Mouse (Mus musculus) erythroblast, embryonic 14.5 days (primary cell): Measurements from ENCODE around the gene Tmem35b. TPM values are rescaled to one million over a fixed set of nuclear protein-coding genes. Genes with fewer than 3 reads are reported as not detected.

Experiments
- H3K27me3 ChIP-seq: 2 replicates; pipeline ENCODE4 v1.6.1; 2012; ENCODE audit warnings: inconsistent platforms; ENCODE audit not compliant: control insufficient read depth
- H3K36me3 ChIP-seq: 2 replicates; pipeline ENCODE4 v1.6.1; 2012; ENCODE audit warnings: mild to moderate bottlenecking, inconsistent platforms; ENCODE audit not compliant: control insufficient read depth
- H3K4me1 ChIP-seq: 2 replicates; pipeline ENCODE4 v1.6.1; 2012; ENCODE audit warnings: inconsistent platforms; ENCODE audit not compliant: control insufficient read depth
- H3K4me3 ChIP-seq: replicated peaks from 2 replicates; pipeline ENCODE3; 2012; ENCODE audit warnings: moderate library complexity, mild to moderate bottlenecking, inconsistent platforms
- H3K9me3 ChIP-seq: 2 replicates; pipeline ENCODE4 v1.6.1; 2012; ENCODE audit warnings: low read length, inconsistent platforms, mixed read lengths; ENCODE audit not compliant: control insufficient read depth
- GATA1 ChIP-seq: IDR thresholded peaks from 2 replicates; pipeline ENCODE4 v1.6.1; 2012; ENCODE audit warnings: low read length, inconsistent platforms, mixed read lengths
- TAL1 ChIP-seq: IDR thresholded peaks from 3 replicates; pipeline ENCODE4 v1.6.1; 2012; ENCODE audit warnings: low read length, inconsistent platforms, mixed read lengths
- polyA plus RNA-seq: library from polyadenylated mRNA; stranded (reverse); fragments of >175 nt; gene quantifications from 2 replicates; pipeline ENCODE4 v1.2.3, GENCODE M21; 2012

The Tmem35b gene
- polyA plus RNA-seq, 1 experiment, result 0.06 TPM

- no peak overlapping the region for H3K4me3 ChIP-seq
- H3K4me1 ChIP-seq, result no peaks in the 10 kb centered on the region
- peaks cover 6% of the 10 kb centered on the region; the same call in 1 of the 2 replicates for H3K9me3 ChIP-seq
- H3K36me3 ChIP-seq, result no peaks in the 10 kb centered on the region
- no peak for TF ChIP-seq TAL1
- peaks cover 56% of the 10 kb centered on the region for H3K27me3 ChIP-seq
Observed at GRCm38 (mm10) chr4:127171341-127171905, 47.9 kb downstream of the Tmem35b start.

- Histone ChIP-seq H3K9me3 (peaks cover 6% of the 10 kb centered on the region; the same call in 1 of the 2 replicates), H3K27me3 (peaks cover 51% of the 10 kb centered on the region), H3K4me3 (no peak overlapping the region), H3K4me1 (no peaks in the 10 kb centered on the region), H3K36me3 (no peaks in the 10 kb centered on the region)
- TF ChIP-seq GATA1 (no peak), TAL1 (no peak)
Observed at GRCm38 (mm10) chr4:127172119-127172518, 48.6 kb downstream of the Tmem35b start.

- H3K4me1 ChIP-seq, result no peaks in the 10 kb centered on the region
- peaks cover 6% of the 10 kb centered on the region; the same call in 1 of the 2 replicates for H3K9me3 ChIP-seq
- no peak for TF ChIP-seq GATA1
- no peak for TF ChIP-seq TAL1
- H3K27me3 ChIP-seq, result peaks cover 46% of the 10 kb centered on the region
- no peak overlapping the region for H3K4me3 ChIP-seq
- no peaks in the 10 kb centered on the region for H3K36me3 ChIP-seq
Observed at GRCm38 (mm10) chr4:127172614-127173013, 49.1 kb downstream of the Tmem35b start.

- no peaks in the 10 kb centered on the region for H3K36me3 ChIP-seq
- no peaks in the 10 kb centered on the region for H3K4me1 ChIP-seq
- peaks cover 6% of the 10 kb centered on the region; the same call in 1 of the 2 replicates for H3K9me3 ChIP-seq
- no peak overlapping the region for H3K4me3 ChIP-seq
- peaks cover 40% of the 10 kb centered on the region for H3K27me3 ChIP-seq
- TF ChIP-seq GATA1 (no peak), TAL1 (no peak)
Observed at GRCm38 (mm10) chr4:127173461-127173860, 50.0 kb downstream of the Tmem35b start.

- H3K36me3 ChIP-seq, result no peaks in the 10 kb centered on the region
- H3K27me3 ChIP-seq, result peaks cover 40% of the 10 kb centered on the region
- H3K9me3 ChIP-seq, result peaks cover 6% of the 10 kb centered on the region; the same call in 1 of the 2 replicates
- no peaks in the 10 kb centered on the region for H3K4me1 ChIP-seq
- no peak for TF ChIP-seq TAL1
- TF ChIP-seq GATA1, result no peak
- H3K4me3 ChIP-seq, result no peak overlapping the region
Observed at GRCm38 (mm10) chr4:127174075-127174899, 50.8 kb downstream of the Tmem35b start.

GRCm38 (mm10) chr4:127174900-127175278 is 51.4 kb downstream of the Tmem35b start:
- Histone ChIP-seq H3K4me3 (no peak overlapping the region), H3K4me1 (no peaks in the 10 kb centered on the region), H3K27me3 (peaks cover 39% of the 10 kb centered on the region), H3K36me3 (no peaks in the 10 kb centered on the region), H3K9me3 (peaks cover 1% of the 10 kb centered on the region; the same call in 1 of the 2 replicates)
- TF ChIP-seq GATA1, result no peak
- TF ChIP-seq TAL1, result no peak

- Histone ChIP-seq H3K4me3 (no peak overlapping the region), H3K27me3 (peaks cover 16% of the 10 kb centered on the region), H3K36me3 (no peaks in the 10 kb centered on the region), H3K9me3 (no peaks in the 10 kb centered on the region; the same call in 1 of the 2 replicates), H3K4me1 (no peaks in the 10 kb centered on the region)
- no peak for TF ChIP-seq TAL1
- TF ChIP-seq GATA1, result no peak
Observed at GRCm38 (mm10) chr4:127177961-127178360, 54.5 kb downstream of the Tmem35b start.

GRCm38 (mm10) chr4:127178671-127179070 is 55.2 kb downstream of the Tmem35b start:
- Histone ChIP-seq H3K9me3 (no peaks in the 10 kb centered on the region; the same call in 1 of the 2 replicates), H3K4me3 (no peak overlapping the region), H3K4me1 (no peaks in the 10 kb centered on the region), H3K36me3 (no peaks in the 10 kb centered on the region), H3K27me3 (peaks cover 16% of the 10 kb centered on the region)
- no peak for TF ChIP-seq TAL1

Other genes starting within 250 kb of the Tmem35b start
- gene Zmym4, start 155.6 kb upstream of the Tmem35b start, polyA plus RNA-seq, result 0.01 and 0.03 TPM in 2 replicates
- gene Sfpq, start 102.4 kb upstream of the Tmem35b start, polyA plus RNA-seq, result 18.9 and 22.2 TPM in 2 replicates
- 0.02 and 0.03 TPM in 2 replicates for gene Zmym1, start 62.5 kb upstream of the Tmem35b start, polyA plus RNA-seq
- 0.02 TPM in 1 of 2 replicates, not detected in the other for gene Zmym6, start 46.3 kb upstream of the Tmem35b start, polyA plus RNA-seq
- gene Dlgap3, start 45.5 kb downstream of the Tmem35b start, polyA plus RNA-seq, result not detected in 2 replicates
- 2.9 and 4.0 TPM in 2 replicates for gene Smim12, start 120.1 kb downstream of the Tmem35b start, polyA plus RNA-seq
- not detected in 2 replicates for gene Gja4, start 190.3 kb downstream of the Tmem35b start, polyA plus RNA-seq
- gene Gjb3, start 207.2 kb downstream of the Tmem35b start, polyA plus RNA-seq, result not detected in 2 replicates
- 0.45 TPM in 1 of 2 replicates, not detected in the other for gene Gjb4, start 230.4 kb downstream of the Tmem35b start, polyA plus RNA-seq
- not detected in 2 replicates for gene Gjb5, start 234.5 kb downstream of the Tmem35b start, polyA plus RNA-seq